Mouse (Mus musculus): ENCODE results near the gene Bcam. TPM values are rescaled to one million over a fixed set of nuclear protein-coding genes. Genes with fewer than 3 reads are reported as not detected.
"Not testable (repeated sequence)": the region's sequence is repeated elsewhere in the genome, so short reads cannot be mapped to it uniquely, and the experiment has no call there.

Bcam gene
- total RNA-seq, 1 experiment from 2014 or later = not detected

- ATAC-seq (replicated peaks; ENCODE audit: insufficient number of reproducible peaks, low FRiP score, low TSS enrichment, poor library complexity, severe bottlenecking) = not testable (repeated sequence)
These were observed 20.7 kb upstream of the Bcam start for GRCm38 (mm10) chr7:19791504-19791903.

- peak; percentile 75 for ATAC-seq (replicated peaks; ENCODE audit: insufficient number of reproducible peaks, low FRiP score, low TSS enrichment, poor library complexity, severe bottlenecking)
These were observed 19.1 kb upstream of the Bcam start for GRCm38 (mm10) chr7:19789904-19790347.

- ATAC-seq (replicated peaks; ENCODE audit: insufficient number of reproducible peaks, low FRiP score, low TSS enrichment, poor library complexity, severe bottlenecking) = no peak
These were observed 15.2 kb upstream of the Bcam start for GRCm38 (mm10) chr7:19785874-19786458.

GRCm38 (mm10) chr7:19784764-19785535 lies 14.1 kb upstream of the Bcam start:
- ATAC-seq (replicated peaks; ENCODE audit: insufficient number of reproducible peaks, low FRiP score, low TSS enrichment, poor library complexity, severe bottlenecking) = no peak

GRCm38 (mm10) chr7:19783630-19784029 lies 12.8 kb upstream of the Bcam start:
- no peak for ATAC-seq (replicated peaks; ENCODE audit: insufficient number of reproducible peaks, low FRiP score, low TSS enrichment, poor library complexity, severe bottlenecking)

- no peak for ATAC-seq (replicated peaks; ENCODE audit: insufficient number of reproducible peaks, low FRiP score, low TSS enrichment, poor library complexity, severe bottlenecking)
These were observed 11.8 kb upstream of the Bcam start for GRCm38 (mm10) chr7:19782645-19783044.

GRCm38 (mm10) chr7:19781741-19782140 lies 10.9 kb upstream of the Bcam start:
- ATAC-seq (replicated peaks; ENCODE audit: insufficient number of reproducible peaks, low FRiP score, low TSS enrichment, poor library complexity, severe bottlenecking) = no peak

GRCm38 (mm10) chr7:19779903-19780302 lies 9.1 kb upstream of the Bcam start:
- no peak for ATAC-seq (replicated peaks; ENCODE audit: insufficient number of reproducible peaks, low FRiP score, low TSS enrichment, poor library complexity, severe bottlenecking)

GRCm38 (mm10) chr7:19778645-19779044 lies 7.8 kb upstream of the Bcam start:
- ATAC-seq (replicated peaks; ENCODE audit: insufficient number of reproducible peaks, low FRiP score, low TSS enrichment, poor library complexity, severe bottlenecking) = no peak

GRCm38 (mm10) chr7:19777049-19777723 lies 6.4 kb upstream of the Bcam start:
- no peak for ATAC-seq (replicated peaks; ENCODE audit: insufficient number of reproducible peaks, low FRiP score, low TSS enrichment, poor library complexity, severe bottlenecking)

GRCm38 (mm10) chr7:19771682-19772081 lies 866 bp upstream of the Bcam start:
- ATAC-seq (replicated peaks; ENCODE audit: insufficient number of reproducible peaks, low FRiP score, low TSS enrichment, poor library complexity, severe bottlenecking) = no peak

- ATAC-seq (replicated peaks; ENCODE audit: insufficient number of reproducible peaks, low FRiP score, low TSS enrichment, poor library complexity, severe bottlenecking) = 0 out of 2 replicates have a peak, but pooled peaks have one; percentile 24
These were observed 451 bp downstream of the Bcam start for GRCm38 (mm10) chr7:19770375-19770754.

- no peak for ATAC-seq (replicated peaks; ENCODE audit: insufficient number of reproducible peaks, low FRiP score, low TSS enrichment, poor library complexity, severe bottlenecking)
These were observed 1.1 kb downstream of the Bcam start for GRCm38 (mm10) chr7:19769434-19770374.

GRCm38 (mm10) chr7:19769001-19769400 lies 1.8 kb downstream of the Bcam start:
- no peak for ATAC-seq (replicated peaks; ENCODE audit: insufficient number of reproducible peaks, low FRiP score, low TSS enrichment, poor library complexity, severe bottlenecking)

GRCm38 (mm10) chr7:19768251-19768650 lies 2.6 kb downstream of the Bcam start:
- ATAC-seq (replicated peaks; ENCODE audit: insufficient number of reproducible peaks, low FRiP score, low TSS enrichment, poor library complexity, severe bottlenecking) = no peak

- ATAC-seq (replicated peaks; ENCODE audit: insufficient number of reproducible peaks, low FRiP score, low TSS enrichment, poor library complexity, severe bottlenecking) = no peak
These were observed 6.2 kb downstream of the Bcam start for GRCm38 (mm10) chr7:19764581-19764980.

GRCm38 (mm10) chr7:19763829-19764477 lies 6.9 kb downstream of the Bcam start:
- ATAC-seq (replicated peaks; ENCODE audit: insufficient number of reproducible peaks, low FRiP score, low TSS enrichment, poor library complexity, severe bottlenecking) = peak; percentile 52

- no peak for ATAC-seq (replicated peaks; ENCODE audit: insufficient number of reproducible peaks, low FRiP score, low TSS enrichment, poor library complexity, severe bottlenecking)
These were observed 8.5 kb downstream of the Bcam start for GRCm38 (mm10) chr7:19762283-19762682.
